15 mouse cellular contexts compared by ENCODE assay signal in genomic region chr19:7157734-7158133, GRCm38 (mm10). TPM values are rescaled to one million over a fixed set of nuclear protein-coding genes. Genes with fewer than 3 reads are reported as not detected.
DNase-seq lines count a peak whose midpoint lies in the region; ATAC-seq lines count a peak whose summit lies in the region.
"Had no signal": no experiment of that assay in that cellular context is flagged by ENCODE, and none has a peak within 500 bp of the region (broad histone marks: within the 10 kb centered on the region; RNA-seq: fewer than 3 reads in every experiment).

No protein-coding gene starts in this region.

- intact Hi-C loops in heart, postnatal 14 days (cut with DNase I), result no loop called here

- peak; percentile 55 for DNase-seq in heart, postnatal 4 days
- DNase-seq in heart, postnatal 14 days, result no peak
- no peak for DNase-seq in embryonic facial prominence, embryonic 14.5 days (ENCODE audit: low spot score)
- DNase-seq in spleen, adult 12 weeks (ENCODE audit: low spot score), result no peak
- DNase-seq in spleen, postnatal 4 days (ENCODE audit: low spot score in 2 of 2), result no peak
- DNase-seq: cerebellum, postnatal 25 days; gastrocnemius, postnatal 25 days had no signal

- H3K27ac ChIP-seq in embryonic facial prominence, embryonic 14.5 days (replicated peaks; ENCODE audit: low read depth, low read length), result no peak overlapping the region
- no peak overlapping the region for H3K27ac ChIP-seq in hindbrain, embryonic 16.5 days (ENCODE audit: low read depth, low read length)
- H3K27ac ChIP-seq in neural tube, embryonic 15.5 days (replicated peaks), result no peak overlapping the region
- H3K27ac ChIP-seq: left cerebral cortex, adult 2 months; liver, embryonic 15.5 days had no signal

- no peaks in the 10 kb centered on the region for H3K36me3 ChIP-seq in embryonic facial prominence, embryonic 14.5 days (ENCODE audit: control insufficient read depth, insufficient read depth, low read length)
- no peaks in the 10 kb centered on the region for H3K36me3 ChIP-seq in hindbrain, embryonic 16.5 days (ENCODE audit: control insufficient read depth, insufficient read depth, low read length)
- H3K36me3 ChIP-seq in neural tube, embryonic 15.5 days, result no peaks in the 10 kb centered on the region
- H3K36me3 ChIP-seq: liver, embryonic 15.5 days had no signal

- peaks cover 45% of the 10 kb centered on the region for H3K4me1 ChIP-seq in embryonic facial prominence, embryonic 14.5 days (ENCODE audit: control insufficient read depth, insufficient read depth, low read length)
- peaks cover 30% of the 10 kb centered on the region for H3K4me1 ChIP-seq in hindbrain, embryonic 16.5 days (ENCODE audit: control insufficient read depth, insufficient read depth, low read depth, low read length)
- peaks cover 73% of the 10 kb centered on the region for H3K4me1 ChIP-seq in neural tube, embryonic 15.5 days

- no peaks in the 10 kb centered on the region for H3K9me3 ChIP-seq in embryonic facial prominence, embryonic 14.5 days (ENCODE audit: control insufficient read depth, low read length)
- H3K9me3 ChIP-seq in hindbrain, embryonic 16.5 days (ENCODE audit: control insufficient read depth, low read length), result no peaks in the 10 kb centered on the region
- H3K9me3 ChIP-seq in neural tube, embryonic 15.5 days (replicated peaks), result no peaks in the 10 kb centered on the region
- H3K9me3 ChIP-seq: liver, embryonic 15.5 days had no signal

- H3K9ac ChIP-seq in embryonic facial prominence, embryonic 14.5 days (ENCODE audit: low read depth, low read length), result peak overlapping the region; percentile 32
- H3K9ac ChIP-seq in hindbrain, embryonic 16.5 days (ENCODE audit: low read depth, low read length), result peak overlapping the region; percentile 5; the same call in 1 of the 2 replicates
- H3K9ac ChIP-seq in neural tube, embryonic 15.5 days (replicated peaks), result 0 out of 2 replicates have a peak overlapping the region, but pooled peaks have one; percentile 30
- H3K9ac ChIP-seq: liver, embryonic 15.5 days had no signal

- H3K4me3 ChIP-seq in embryonic facial prominence, embryonic 14.5 days (ENCODE audit: low read depth, low read length), result no peak overlapping the region
- no peak overlapping the region for H3K4me3 ChIP-seq in hindbrain, embryonic 16.5 days (ENCODE audit: low read length)
- no peak overlapping the region for H3K4me3 ChIP-seq in neural tube, embryonic 15.5 days (replicated peaks)
- H3K4me3 ChIP-seq: erythroblast, embryonic 14.5 days; left cerebral cortex, adult 2 months; liver, embryonic 15.5 days had no signal

- H3K4me2 ChIP-seq in embryonic facial prominence, embryonic 14.5 days (ENCODE audit: low read depth, low read length), result no peak overlapping the region
- no peak overlapping the region for H3K4me2 ChIP-seq in hindbrain, embryonic 16.5 days (ENCODE audit: low read length)
- peak overlapping the region; percentile 20; the same call in 1 of the 2 replicates for H3K4me2 ChIP-seq in neural tube, embryonic 15.5 days
- H3K4me2 ChIP-seq: liver, embryonic 15.5 days had no signal

- 0 out of 2 replicates have a peak, but pooled peaks cover 5% of the 10 kb centered on the region for H3K27me3 ChIP-seq in embryonic facial prominence, embryonic 14.5 days (replicated peaks; ENCODE audit: control insufficient read depth, insufficient read depth, low read length)
- H3K27me3 ChIP-seq in hindbrain, embryonic 16.5 days (replicated peaks; ENCODE audit: control insufficient read depth, insufficient read depth, low read length), result peaks cover 4% of the 10 kb centered on the region
- peaks cover 29% of the 10 kb centered on the region; the same call in 1 of the 2 replicates for H3K27me3 ChIP-seq in neural tube, embryonic 15.5 days (replicated peaks)

- WGBS in embryonic facial prominence, embryonic 14.5 days, result 54% methylated on average over 14 of the region's 14 CpGs
- 18% methylated on average over 14 of the region's 14 CpGs for WGBS in hindbrain, embryonic 16.5 days
- 12% methylated on average over 14 of the region's 14 CpGs for WGBS in neural tube, embryonic 15.5 days

- ATAC-seq in embryonic facial prominence, embryonic 14.5 days (ENCODE audit: low read depth), result no peak
- ATAC-seq in hindbrain, embryonic 16.5 days, result no peak
- ATAC-seq in neural tube, embryonic 15.5 days (ENCODE audit: low FRiP score), result no peak
- ATAC-seq in granulocyte monocyte progenitor cell, adult 5-6 weeks (replicated peaks; ENCODE audit: poor library complexity, severe bottlenecking), result no peak
- ATAC-seq: intestine, postnatal 0 days had no signal

RNA-seq across cellular contexts. Expression of gene Otub1, which starts 48.4 kb away (rescaled TPM):
- 100 to 1,000 TPM; 111 to 112 TPM for total RNA-seq in heart, postnatal 4 days (2021)
- total RNA-seq in heart, postnatal 14 days (2021), result 10 to 100 TPM; 77.4 to 79.9 TPM
- polyA plus RNA-seq in embryonic facial prominence, embryonic 14.5 days (2014; fragmentation: Nextera tagmentation; extraction: Ambion mirVana), result 172 and 199 TPM in 2 replicates
- polyA plus RNA-seq in hindbrain, embryonic 16.5 days (2015; fragmentation: Nextera tagmentation; extraction: Ambion mirVana), result 246 and 249 TPM in 2 replicates
- polyA plus RNA-seq in neural tube, embryonic 15.5 days (2015; fragmentation: Nextera tagmentation; extraction: Ambion mirVana), result 226 and 235 TPM in 2 replicates
- 61.0 and 61.2 TPM in 2 replicates for total RNA-seq in granulocyte monocyte progenitor cell, adult 5-6 weeks (2014; fragmentation: Nextera tagmentation)
- 63.0 and 69.0 TPM in 2 replicates for total RNA-seq in granulocyte monocyte progenitor cell, adult 5-6 weeks (2017)

RNA-seq across cellular contexts. Expression of gene Flrt1, which starts 52.2 kb away (rescaled TPM):
- total RNA-seq in heart, postnatal 4 days (2021), result 1 to 10 TPM; 1.8 to 2.1 TPM
- total RNA-seq in heart, postnatal 14 days (2021), result 1 to 10 TPM in 1 of 2 experiments, under 1 TPM in 1; 0.98 to 1.0 TPM
- 10.4 and 10.5 TPM in 2 replicates for polyA plus RNA-seq in embryonic facial prominence, embryonic 14.5 days (2014; fragmentation: Nextera tagmentation; extraction: Ambion mirVana)
- 8.8 and 11.3 TPM in 2 replicates for polyA plus RNA-seq in hindbrain, embryonic 16.5 days (2015; fragmentation: Nextera tagmentation; extraction: Ambion mirVana)
- 10.5 and 10.9 TPM in 2 replicates for polyA plus RNA-seq in neural tube, embryonic 15.5 days (2015; fragmentation: Nextera tagmentation; extraction: Ambion mirVana)
- total RNA-seq in granulocyte monocyte progenitor cell, adult 5-6 weeks (2014; fragmentation: Nextera tagmentation), result not detected in 2 replicates
- total RNA-seq in granulocyte monocyte progenitor cell, adult 5-6 weeks (2017), result not detected in 2 replicates
- total RNA-seq: megakaryocyte, adult 5-6 weeks had no signal
- polyA plus RNA-seq: erythroblast, embryonic 14.5 days had no signal

RNA-seq across cellular contexts. Expression of gene Cox8a, which starts 59.7 kb away (rescaled TPM):
- total RNA-seq in heart, postnatal 4 days (2021), result 100 to 1,000 TPM; 836 to 917 TPM
- 100 to 1,000 TPM; 545 to 557 TPM for total RNA-seq in heart, postnatal 14 days (2021)
- 995 and 1,073 TPM in 2 replicates for polyA plus RNA-seq in embryonic facial prominence, embryonic 14.5 days (2014; fragmentation: Nextera tagmentation; extraction: Ambion mirVana)
- polyA plus RNA-seq in hindbrain, embryonic 16.5 days (2015; fragmentation: Nextera tagmentation; extraction: Ambion mirVana), result 1,071 and 1,270 TPM in 2 replicates
- 1,209 and 1,254 TPM in 2 replicates for polyA plus RNA-seq in neural tube, embryonic 15.5 days (2015; fragmentation: Nextera tagmentation; extraction: Ambion mirVana)
- 854 and 878 TPM in 2 replicates for total RNA-seq in granulocyte monocyte progenitor cell, adult 5-6 weeks (2014; fragmentation: Nextera tagmentation)
- 563 and 615 TPM in 2 replicates for total RNA-seq in granulocyte monocyte progenitor cell, adult 5-6 weeks (2017)
